Mouse (Mus musculus) liver (tissue): ENCODE measurements around the gene Ippk.

Experiments
- DNase-seq: peaks from one replicate; pipeline ENCODE4 v3.0.0-alpha.2; 2020; ENCODE audit warnings: mixed read lengths

The Ippk gene

DNA sequence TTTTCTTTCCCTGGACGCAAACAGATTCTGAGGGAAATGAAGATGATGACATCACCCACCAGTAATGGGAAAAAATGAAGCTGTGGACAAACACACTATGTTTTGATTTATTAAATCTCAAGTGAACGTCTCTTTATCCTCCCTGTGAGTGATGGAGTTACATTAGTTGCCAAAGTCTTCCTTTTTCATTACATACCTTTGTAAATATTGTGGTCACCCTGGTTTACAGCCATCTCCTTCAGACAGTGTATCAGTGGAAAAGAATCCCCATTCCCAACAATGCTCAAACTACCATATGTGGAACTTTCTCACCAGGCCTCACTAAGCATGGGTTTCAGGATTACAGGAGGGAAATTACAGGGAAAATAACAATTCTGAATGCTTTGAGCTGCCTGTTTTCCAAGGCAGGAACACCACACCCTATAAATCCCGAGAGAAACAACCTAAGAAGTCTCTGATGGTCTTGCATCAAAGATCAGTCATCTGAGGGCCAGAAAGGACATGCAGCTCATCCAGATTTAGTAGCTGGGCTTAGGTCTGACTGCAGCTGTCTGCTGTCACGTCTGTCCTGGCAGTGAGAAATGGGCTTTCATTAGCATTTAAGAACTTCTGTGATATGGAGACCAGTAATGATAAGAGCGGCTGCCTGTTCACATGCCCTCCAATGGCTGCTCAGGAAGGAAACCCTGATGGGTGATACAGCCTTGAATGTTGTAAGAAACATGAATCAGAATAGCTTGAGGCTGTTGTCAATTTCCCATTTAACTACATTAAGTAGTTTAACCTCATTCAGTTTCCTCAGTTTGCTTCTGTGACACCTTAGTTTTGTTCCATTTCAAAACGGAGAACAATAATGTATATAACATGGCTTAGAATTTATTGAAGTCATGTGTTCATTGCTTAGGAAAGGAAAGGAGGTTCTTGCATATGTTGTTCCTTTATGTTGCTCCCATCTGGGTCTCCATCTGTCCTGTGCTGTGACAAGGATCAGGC lies 71.6 kb downstream of the Ippk start, which contains the start of gene Tes3-ps:
Gene Tes3-ps (plus strand): TSS at position 943 of the 993 bp plus-strand sequence.
- no peak for DNase-seq

DNA sequence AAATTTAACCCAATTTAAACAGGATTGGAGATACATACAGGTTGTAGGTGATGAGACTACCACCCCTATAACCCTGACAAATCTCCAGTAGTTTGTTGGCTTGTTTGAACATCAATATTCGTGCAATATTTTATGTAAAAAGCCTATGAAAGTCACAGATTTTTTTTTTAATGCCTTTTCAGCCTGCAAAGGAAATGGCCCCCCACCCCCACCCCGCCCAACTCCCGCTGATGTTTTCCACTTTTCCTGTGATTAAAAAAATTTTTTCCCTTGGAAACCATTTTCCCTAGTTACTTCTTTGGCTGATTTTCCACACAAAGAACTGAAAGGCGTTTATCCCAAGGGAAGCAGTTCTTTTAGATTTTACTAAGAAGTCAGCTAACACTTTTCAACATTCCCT lies 83.5 kb downstream of the Ippk start, which contains the start of gene Ecm2:
Gene Ecm2 (plus strand): TSS at position 301 of the 400 bp plus-strand sequence.
- no peak for DNase-seq

DNA sequence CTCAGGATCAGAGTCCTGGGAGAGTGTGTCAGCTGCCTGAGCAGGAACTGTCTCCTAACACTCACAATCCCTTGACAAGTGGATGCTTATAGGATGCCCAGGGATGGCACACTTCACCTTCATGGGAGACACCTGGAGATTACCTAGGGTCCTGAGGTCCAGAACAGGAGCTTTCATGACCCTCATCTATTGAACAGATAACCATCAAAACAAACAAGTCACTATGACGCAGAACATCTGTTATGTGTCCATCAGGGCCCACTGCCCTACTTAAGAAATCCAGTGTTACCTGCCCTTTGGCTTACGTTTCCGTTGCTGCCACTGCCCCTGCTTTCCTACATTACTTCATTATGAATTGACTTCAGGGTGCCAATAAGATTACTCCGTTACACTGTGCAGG lies 84.7 kb downstream of the Ippk start:
- DNase-seq = no peak

DNA sequence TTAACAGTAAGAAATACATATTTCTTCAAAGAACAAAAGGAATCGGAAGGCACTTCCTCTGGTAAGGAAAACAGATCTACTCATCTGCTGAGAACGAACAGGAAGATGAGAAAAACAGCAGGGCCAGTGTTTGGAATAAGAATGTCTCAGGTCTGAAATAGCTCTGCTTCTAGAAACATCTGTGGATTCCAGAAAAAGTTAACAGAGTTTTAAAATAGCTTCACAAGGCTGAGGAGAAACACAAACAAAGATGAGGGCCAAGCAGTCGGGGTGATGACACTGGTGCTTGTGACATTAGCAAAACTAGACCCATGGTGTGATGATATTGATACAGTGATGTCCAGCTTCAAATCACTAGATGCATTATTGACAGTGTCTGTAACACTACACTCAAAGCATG lies 86.1 kb downstream of the Ippk start:
- no peak for DNase-seq
